Mouse (Mus musculus) CD4-positive, CD25-positive, alpha-beta regulatory T cell, adult 2 months (primary cell): Measurements from ENCODE around the gene Phc1.

Source experiments
- DNase-seq: peaks from one replicate; pipeline ENCODE4 v3.0.0-alpha.2; 2012; ENCODE audit warnings: low read depth, low spot score

Gene Phc1

GRCm38 (mm10) chr6:122339047-122339647, 1.2 kb downstream of the Phc1 start:
- DNase-seq: peak; percentile 87

DNA sequence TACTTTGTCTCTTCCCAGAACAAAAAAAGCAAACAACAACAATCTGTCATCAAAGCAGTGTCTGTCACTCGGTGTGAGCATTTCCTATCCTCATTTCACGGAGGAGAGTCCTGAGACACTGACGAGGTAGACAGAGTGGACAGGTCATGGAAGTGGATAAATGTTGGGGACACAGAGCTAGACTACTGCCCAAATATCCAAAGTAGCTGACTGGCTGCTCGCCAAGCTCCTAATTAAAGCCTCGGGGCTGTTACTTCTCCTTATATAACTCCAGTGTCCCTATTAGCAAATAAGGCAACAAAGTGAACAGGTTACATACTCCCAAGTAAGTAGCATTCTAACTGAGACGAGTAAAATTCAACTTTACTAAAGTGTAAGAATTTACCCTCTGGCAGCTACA, 2.8 kb downstream of the Phc1 start:
- no peak for DNase-seq

DNA sequence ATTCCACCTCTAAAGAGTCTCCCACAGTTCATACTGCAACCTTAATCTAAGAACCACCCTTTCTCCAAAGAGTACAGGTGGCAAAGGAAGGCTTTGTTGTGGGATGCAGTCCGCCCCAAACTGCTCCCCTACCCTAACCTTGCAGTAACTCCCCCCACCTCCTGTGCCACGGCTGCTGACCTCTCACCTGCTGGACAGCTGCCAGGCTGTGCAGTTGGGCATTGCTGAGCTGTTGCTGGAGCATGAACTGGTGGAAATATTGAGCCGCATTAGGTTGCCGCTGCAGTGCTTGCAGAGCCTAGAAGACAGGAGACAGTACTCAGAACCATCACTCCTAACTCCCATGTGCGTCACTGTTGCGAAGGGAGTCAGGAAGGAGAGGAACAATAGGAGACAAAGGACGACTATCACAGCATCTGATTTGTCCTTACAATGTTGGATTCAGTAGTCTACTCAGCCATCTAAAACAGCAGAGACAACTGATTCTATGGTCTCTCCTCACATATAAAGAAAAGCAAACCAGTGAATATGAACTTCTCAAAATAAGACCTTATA, 5.5 kb downstream of the Phc1 start:
- no peak for DNase-seq

GRCm38 (mm10) chr6:122333081-122333612, 7.2 kb downstream of the Phc1 start:
- no peak for DNase-seq

DNA sequence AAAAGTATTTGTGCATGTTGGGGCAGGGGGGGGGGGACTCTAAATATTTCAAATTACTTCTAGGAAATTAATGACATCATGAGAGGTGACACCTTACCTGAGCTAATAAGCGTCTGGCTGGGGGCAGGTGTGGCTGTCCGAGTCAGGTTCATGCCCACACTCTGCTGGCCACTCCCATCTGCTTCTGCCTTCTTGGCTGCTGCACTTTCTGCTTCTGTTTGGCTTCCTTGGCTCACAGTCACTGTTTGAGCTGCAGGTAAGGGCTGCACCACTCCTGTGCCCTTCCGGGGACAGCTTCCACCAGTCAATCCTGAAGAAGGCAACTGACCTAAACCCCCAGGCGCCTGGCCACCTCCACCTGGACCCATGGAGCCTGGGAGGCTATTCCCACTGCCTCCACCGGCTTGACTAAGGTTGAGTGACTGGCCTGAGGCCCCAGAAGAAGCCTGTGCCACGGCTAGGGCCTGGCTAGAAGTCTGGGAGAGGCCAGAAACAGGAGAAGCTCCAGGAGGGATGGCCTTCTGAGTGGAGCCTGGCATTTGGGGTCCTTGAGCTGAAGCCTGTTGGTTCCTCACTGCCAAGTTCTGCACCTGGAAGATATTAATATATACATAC, 14.9 kb downstream of the Phc1 start:
- DNase-seq: no peak

- DNase-seq: no peak
These were observed 21.6 kb downstream of the Phc1 start for GRCm38 (mm10) chr6:122318726-122319125.

- DNase-seq: no peak
These were observed 30.1 kb downstream of the Phc1 start for GRCm38 (mm10) chr6:122310187-122310820.

- DNase-seq: no peak
These were observed 30.9 kb downstream of the Phc1 start for GRCm38 (mm10) chr6:122309446-122309960.

GRCm38 (mm10) chr6:122308505-122309393, 31.6 kb downstream of the Phc1 start, which contains the start of gene M6pr:
TSS of gene M6pr (plus strand) at chr6:122308720.
- peak; percentile 97 for DNase-seq

GRCm38 (mm10) chr6:122308136-122308504, 32.2 kb downstream of the Phc1 start:
- DNase-seq: no peak

GRCm38 (mm10) chr6:122306707-122307106, 33.7 kb downstream of the Phc1 start:
- no peak for DNase-seq

- DNase-seq: no peak
These were observed 35.4 kb downstream of the Phc1 start for GRCm38 (mm10) chr6:122304790-122305555.

DNA sequence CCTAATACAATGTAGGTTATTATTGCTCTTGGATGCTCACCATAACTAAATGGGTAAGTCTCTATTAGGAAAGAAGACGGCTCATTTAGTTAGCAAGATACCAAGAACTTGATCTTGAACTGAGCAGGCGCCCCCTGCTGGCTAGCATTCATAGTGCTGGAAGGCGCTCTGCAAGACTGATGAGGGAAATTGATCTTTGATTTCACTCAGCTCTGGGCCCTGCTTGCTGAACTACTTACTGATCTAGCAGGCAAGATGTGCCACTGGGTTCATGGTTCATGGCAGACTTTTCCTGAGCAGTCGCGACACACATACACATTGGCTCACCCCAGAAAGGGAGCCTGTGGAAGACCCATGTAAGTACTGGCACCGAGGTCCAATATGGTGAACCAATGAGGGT, 36.0 kb downstream of the Phc1 start:
- DNase-seq: peak; percentile 91

- no peak for DNase-seq
These were observed 36.8 kb downstream of the Phc1 start for GRCm38 (mm10) chr6:122303526-122303925.

- no peak for DNase-seq
These were observed 37.7 kb downstream of the Phc1 start for GRCm38 (mm10) chr6:122302661-122303060.

DNA sequence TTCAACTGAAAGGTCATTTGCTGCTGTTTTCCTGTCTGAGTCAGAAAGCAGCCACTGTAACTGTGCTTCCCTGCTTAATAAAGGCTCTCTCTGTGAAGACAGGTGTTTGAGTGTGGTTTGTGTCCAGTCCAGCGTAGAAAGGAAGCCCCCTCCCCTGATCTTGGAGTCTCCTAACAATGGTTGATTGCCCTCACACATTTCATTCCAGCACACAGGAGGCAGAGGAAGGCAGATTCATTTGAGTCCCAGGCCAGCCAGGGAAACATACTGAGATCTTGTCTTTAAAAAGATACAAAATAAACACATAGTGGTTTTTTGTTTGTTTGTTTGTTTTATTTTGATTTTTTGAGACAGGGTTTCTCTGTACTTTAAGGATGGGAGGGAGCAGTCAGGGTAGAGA, 38.2 kb downstream of the Phc1 start:
- DNase-seq: no peak

DNA sequence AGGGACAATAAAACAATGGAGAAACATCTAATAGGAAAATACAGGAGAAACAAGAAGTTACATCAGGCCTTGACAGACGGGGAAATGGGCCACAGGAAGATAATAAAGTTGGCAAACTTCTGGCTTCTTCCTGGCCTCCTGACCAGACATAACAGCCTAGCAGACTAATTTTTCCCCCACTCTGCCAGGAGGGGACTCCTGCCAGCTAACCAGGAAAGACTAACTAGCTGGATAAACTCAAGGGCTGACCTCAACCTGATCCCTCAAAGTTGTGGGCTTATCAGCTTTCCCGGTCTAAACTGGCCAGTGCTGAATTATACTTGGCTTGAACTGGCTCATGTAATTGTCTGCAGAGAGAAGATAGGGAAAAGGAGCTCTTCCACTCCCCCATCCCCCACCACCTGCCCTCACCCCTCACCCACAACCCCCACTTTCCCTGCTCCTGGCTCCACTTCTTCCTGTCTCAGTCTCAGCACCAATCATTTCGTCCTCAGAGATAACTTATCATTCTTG, 40.7 kb downstream of the Phc1 start:
- DNase-seq: no peak

GRCm38 (mm10) chr6:122298223-122298609, 42.1 kb downstream of the Phc1 start:
- DNase-seq: no peak

DNA sequence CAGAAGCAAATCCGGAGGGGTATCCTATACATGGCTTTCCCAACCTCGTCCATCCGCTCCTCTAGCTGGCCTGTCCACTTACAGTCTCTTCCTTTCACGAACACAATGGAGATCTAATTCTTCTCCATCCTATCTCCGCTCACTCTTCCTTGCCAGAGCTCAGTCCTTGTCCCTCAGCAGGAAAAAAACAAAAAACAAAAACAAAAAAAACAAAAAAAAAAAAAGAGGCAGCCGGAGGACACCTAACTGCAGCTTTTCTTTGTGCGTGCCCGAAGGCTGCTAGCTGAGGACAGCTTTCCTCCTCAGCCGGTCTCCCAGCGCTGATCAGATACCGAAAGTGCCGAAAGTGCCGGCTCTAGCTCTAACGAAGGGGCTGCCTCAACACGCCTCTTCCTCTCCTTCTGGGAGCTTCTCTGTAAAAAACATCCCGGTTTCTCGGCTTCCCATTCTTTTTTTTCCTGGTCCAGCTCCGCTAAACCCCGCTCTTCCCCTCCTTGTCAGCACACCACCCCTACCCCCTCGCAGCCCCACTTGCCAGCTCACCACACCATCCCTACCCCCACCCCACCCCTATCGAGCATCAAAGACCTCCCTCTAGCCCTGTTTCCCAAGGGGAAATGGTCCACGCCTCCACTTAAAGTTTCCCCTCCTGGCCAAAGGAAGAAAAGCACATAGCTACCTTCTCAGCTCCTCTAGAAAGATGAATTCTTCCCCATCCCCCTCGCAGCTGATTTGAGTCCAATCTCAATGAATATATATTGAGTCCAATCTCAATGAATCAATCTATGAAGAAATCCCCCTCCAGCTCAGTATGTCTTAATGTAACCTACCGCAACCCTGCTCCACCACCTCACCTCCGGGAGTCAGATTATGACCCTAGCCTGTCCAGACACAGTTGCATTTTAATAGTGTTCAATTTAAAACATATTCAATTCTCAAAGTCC, 42.8 kb downstream of the Phc1 start:
- peak; percentile 56 for DNase-seq
